Mouse (Mus musculus): ENCODE measurements around the gene Slc2a2. TPM values are rescaled to one million over a fixed set of nuclear protein-coding genes. Genes with fewer than 3 reads are reported as not detected.

Gene Slc2a2
- total RNA-seq, 2 experiments from 2014 or later = not detected

Other genes starting within 250 kb of the Slc2a2 start
- gene Eif5a2, start 83.4 kb downstream of the Slc2a2 start, total RNA-seq (2021) = 1 to 10 TPM; 1.5 TPM
- 100 to 1,000 TPM; 164 to 179 TPM for gene Rpl22l1, start 107.5 kb downstream of the Slc2a2 start, total RNA-seq (2021)
- not detected for gene Gm1527, start 194.7 kb downstream of the Slc2a2 start, total RNA-seq (2021)

All from gastrocnemius, postnatal 14 days (tissue).